Mouse (Mus musculus): ENCODE results near the gene Pdlim7. TPM values are rescaled to one million over a fixed set of nuclear protein-coding genes. Genes with fewer than 3 reads are reported as not detected.

The Pdlim7 gene
- polyA plus RNA-seq, 1 experiment: 78.9 TPM

DNA sequence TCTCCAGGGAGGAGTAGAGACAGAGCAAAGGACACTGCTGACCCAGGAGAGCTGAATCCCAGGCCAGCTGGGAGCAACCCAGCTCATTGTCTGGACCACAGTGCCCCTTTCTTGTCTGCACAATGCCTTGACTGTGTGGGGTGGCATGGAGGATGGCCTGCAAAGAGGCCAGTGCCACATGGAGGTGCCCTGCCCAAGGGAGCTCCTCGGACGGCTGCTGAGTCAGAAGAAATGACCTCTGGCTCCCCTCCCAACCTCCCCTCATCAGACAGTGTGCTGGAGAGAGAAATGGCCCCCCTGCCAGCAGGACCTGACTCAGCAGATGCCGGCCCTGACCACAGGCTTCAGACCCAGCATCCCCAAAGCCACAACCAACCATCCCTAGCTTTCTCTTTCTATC is 48.3 kb downstream of the Pdlim7 start:
- TF ChIP-seq GATA1 (IDR thresholded peaks at IDR 0.05; ENCODE audit: low read length): no peak

GRCm38 (mm10) chr13:55464027-55464884 is 49.2 kb downstream of the Pdlim7 start, which contains the start of gene Prr7:
TSS of gene Prr7 (plus strand) at chr13:55464267.
- no peak for TF ChIP-seq GATA1 (IDR thresholded peaks at IDR 0.05; ENCODE audit: low read length)

DNA sequence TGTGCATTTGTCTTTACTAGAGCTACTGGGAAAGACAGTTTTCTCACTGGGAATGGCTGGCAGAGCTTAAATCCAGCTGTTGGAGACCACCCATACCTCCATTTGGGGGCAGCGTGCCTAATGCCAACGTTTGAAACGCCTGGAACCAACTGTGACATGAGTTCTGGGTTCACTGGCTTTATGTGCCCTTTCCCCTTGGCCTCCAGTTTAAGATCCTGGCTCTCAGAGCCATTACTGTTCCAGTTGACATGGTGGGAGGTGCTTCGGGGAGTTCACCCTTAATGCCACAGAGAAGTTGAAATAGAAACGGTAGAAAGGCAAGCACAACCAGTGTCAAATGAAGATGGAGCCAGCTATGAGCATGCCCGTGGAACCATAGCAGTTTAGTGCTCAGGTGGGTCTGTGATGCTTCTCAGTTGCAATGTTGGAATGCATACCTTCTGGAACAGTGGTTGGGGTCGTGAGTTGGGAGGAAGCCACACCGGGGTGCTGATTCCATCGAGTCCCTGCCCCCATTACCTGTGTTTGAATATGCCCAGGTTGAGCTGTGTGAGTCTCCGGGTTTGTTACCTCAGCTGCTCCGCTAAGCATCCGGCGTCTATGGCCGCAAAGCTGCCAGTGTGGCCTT is 50.0 kb downstream of the Pdlim7 start:
- TF ChIP-seq GATA1 (IDR thresholded peaks at IDR 0.05; ENCODE audit: low read length): no peak

DNA sequence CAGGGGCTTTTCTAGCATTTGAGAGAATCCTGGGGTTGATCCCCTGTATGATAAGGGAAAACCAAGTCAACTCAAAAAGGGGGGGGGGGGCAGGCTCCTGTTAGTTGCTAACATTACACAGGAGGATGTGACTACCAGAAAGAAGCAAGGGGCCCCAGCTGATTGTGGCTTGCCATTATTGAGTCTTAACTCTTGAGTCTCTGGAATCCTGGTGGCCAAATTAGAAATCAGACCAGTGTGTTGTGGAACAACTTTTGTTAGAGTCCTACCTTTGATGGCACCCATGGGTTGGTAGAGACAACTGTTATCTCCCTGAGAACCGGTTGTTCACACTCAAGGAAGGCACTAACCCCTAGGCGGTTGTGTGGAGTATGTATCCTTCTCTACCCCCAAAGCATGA is 50.5 kb downstream of the Pdlim7 start:
- no peak for TF ChIP-seq GATA1 (IDR thresholded peaks at IDR 0.05; ENCODE audit: low read length)

- TF ChIP-seq GATA1 (IDR thresholded peaks at IDR 0.05; ENCODE audit: low read length): no peak
Measured at GRCm38 (mm10) chr13:55451785-55452549, 61.5 kb downstream of the Pdlim7 start.

DNA sequence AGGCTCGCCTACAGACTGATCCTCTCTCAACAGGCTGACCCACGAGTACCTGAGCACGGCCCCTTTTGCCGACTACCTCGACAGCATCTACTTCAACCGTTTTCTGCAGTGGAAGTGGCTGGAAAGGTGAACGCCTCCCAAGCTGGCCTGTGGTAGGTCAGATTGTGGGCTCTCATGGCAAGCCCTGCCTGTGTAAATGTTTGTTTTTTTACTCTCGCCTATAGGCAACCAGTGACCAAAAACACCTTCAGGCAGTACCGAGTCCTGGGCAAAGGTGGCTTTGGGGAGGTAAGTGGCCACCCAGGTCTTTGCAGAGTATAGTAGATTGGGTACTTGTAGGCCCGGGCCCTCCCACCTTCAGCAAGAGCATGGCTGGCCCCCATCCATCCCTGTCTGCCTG is 62.2 kb downstream of the Pdlim7 start:
- no peak for TF ChIP-seq GATA1 (IDR thresholded peaks at IDR 0.05; ENCODE audit: low read length)

- no peak for TF ChIP-seq GATA1 (IDR thresholded peaks at IDR 0.05; ENCODE audit: low read length)
Measured at GRCm38 (mm10) chr13:55450511-55450980, 62.9 kb downstream of the Pdlim7 start.

DNA sequence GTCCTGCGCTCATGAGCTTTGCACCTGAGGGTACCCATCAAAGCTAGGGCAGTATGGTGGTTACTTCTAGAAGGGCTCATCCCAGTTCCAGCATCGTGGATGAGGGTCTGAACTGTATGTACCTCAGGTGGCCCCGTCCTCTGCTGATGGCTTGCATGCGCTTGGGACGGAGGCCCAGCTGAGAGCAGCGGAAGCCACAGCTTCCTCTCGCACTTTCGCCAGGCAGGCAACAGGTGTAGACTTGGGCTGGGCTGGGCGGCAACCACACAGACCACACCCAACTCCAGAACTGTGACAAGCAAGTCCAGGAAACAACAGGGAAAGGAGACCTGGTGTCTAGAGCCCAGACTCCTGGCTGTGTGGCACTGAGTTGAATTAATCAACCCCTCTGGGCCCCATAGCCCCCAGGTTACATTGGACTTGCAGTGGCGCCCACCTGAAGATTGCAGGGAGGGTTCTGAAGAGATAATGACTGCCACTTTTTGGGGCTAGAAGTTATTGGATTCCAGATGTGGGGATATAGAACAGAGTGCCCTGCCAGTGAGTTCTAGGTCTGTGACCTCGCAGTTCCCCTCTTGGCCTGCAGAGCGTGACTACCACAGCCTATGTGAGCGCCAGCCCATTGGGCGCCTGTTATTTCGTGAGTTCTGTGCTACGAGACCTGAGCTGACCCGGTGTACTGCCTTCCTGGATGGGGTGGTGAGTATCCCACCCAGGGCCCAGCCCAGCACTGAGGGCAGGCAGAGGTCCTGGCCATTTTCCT is 63.6 kb downstream of the Pdlim7 start:
- TF ChIP-seq GATA1 (IDR thresholded peaks at IDR 0.05; ENCODE audit: low read length): no peak

DNA sequence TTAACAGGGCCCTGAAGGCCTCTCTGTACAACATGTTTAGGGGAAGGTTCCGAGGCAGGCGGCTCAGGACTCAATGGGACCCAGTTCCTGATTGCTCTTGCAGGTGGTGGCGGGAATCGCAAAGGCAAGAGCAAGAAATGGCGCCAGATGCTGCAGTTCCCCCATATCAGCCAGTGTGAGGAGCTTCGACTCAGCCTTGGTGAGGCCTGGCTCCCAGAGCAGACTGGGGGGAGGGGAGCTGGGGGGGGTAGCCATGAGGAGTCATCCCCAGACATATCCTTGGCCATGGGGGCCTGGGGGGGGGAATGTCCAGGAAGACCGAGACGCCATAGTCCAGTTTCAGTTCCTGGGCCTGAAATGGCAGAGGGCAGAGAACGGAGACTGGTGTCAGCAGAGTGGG is 64.3 kb downstream of the Pdlim7 start:
- TF ChIP-seq GATA1 (IDR thresholded peaks at IDR 0.05; ENCODE audit: low read length): no peak

DNA sequence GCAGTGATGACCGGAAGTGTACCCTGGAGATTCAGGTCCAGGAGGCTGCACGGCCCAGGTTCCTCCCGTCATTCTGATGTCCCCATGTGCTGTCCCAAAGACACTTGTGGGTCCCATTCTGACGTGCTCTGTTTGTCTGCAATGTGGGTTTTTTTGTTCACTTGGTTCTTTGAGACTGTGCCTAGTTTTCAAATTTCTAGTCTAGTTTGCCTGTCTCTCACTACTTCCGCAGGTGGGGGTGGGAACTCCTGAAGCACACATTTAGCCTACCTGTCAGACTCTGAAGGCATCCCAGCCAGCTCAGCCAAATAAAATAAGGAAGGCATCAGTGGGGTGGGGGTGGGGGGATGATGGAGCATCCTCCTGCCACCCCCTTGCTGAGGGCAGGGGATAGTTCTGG is 65.3 kb downstream of the Pdlim7 start:
- TF ChIP-seq GATA1 (IDR thresholded peaks at IDR 0.05; ENCODE audit: low read length): no peak

DNA sequence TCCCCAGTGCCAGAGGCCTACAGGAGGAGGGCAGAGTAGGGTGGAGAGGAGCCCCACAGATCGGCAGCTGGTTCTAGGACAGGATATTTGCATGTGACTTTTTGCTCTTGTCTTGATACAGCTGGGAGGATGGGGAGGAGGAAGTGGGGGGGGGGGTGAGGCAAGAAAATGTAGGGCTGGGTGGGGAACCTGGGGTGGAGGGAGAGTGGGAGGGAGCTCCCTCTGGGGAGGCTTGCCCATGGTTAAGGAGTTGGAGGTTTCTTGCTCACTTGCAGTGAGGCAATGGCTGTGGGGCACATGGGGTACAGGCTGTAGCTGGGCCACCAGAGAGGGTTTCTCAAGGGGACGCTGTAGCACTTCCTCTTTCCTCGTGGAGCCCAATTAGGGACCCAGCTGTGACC is 65.9 kb downstream of the Pdlim7 start:
- TF ChIP-seq GATA1 (IDR thresholded peaks at IDR 0.05; ENCODE audit: low read length): no peak

GRCm38 (mm10) chr13:55446483-55447105 is 66.9 kb downstream of the Pdlim7 start:
- peak; percentile 88 for TF ChIP-seq GATA1 (IDR thresholded peaks at IDR 0.05; ENCODE audit: low read length)

Other genes with a start within 250 kb of the Pdlim7 start
- 485 and 727 TPM in 2 replicates for gene Prelid1, start 193.2 kb downstream of the Pdlim7 start, polyA plus RNA-seq (2012)
- 107 and 132 TPM in 2 replicates for gene Rab24, start 191.7 kb downstream of the Pdlim7 start, polyA plus RNA-seq (2012)
- 10.1 and 10.8 TPM in 2 replicates for gene Mxd3, start 183.9 kb downstream of the Pdlim7 start, polyA plus RNA-seq (2012)
- gene Lman2, start 150.9 kb downstream of the Pdlim7 start, polyA plus RNA-seq (2012): 64.6 and 99.2 TPM in 2 replicates
- gene Rgs14, start 143.9 kb downstream of the Pdlim7 start, polyA plus RNA-seq (2012): 3.2 and 3.4 TPM in 2 replicates
- gene Slc34a1, start 115.5 kb downstream of the Pdlim7 start, polyA plus RNA-seq (2012): not detected in 2 replicates
- gene Pfn3, start 98.4 kb downstream of the Pdlim7 start, polyA plus RNA-seq (2012): not detected in 2 replicates
- gene F12, start 86.9 kb downstream of the Pdlim7 start, polyA plus RNA-seq (2012): not detected in 2 replicates
- gene Grk6, start 68.6 kb downstream of the Pdlim7 start, polyA plus RNA-seq (2012): 82.8 and 89.1 TPM in 2 replicates
- 4.6 and 6.8 TPM in 2 replicates for gene Prr7, start 49.4 kb downstream of the Pdlim7 start, polyA plus RNA-seq (2012)
- 0.03 TPM in 1 of 2 replicates, not detected in the other for gene Dbn1, start 25.6 kb downstream of the Pdlim7 start, polyA plus RNA-seq (2012)
- gene Dok3, start 15.6 kb upstream of the Pdlim7 start, polyA plus RNA-seq (2012): 1.1 and 1.3 TPM in 2 replicates
- gene Ddx41, start 23.0 kb upstream of the Pdlim7 start, polyA plus RNA-seq (2012): 82.6 and 88.1 TPM in 2 replicates
- 47.5 and 48.5 TPM in 2 replicates for gene Fam193b, start 57.4 kb upstream of the Pdlim7 start, polyA plus RNA-seq (2012)
- 180 and 194 TPM in 2 replicates for gene Tmed9, start 60.1 kb upstream of the Pdlim7 start, polyA plus RNA-seq (2012)
- gene B4galt7, start 86.2 kb upstream of the Pdlim7 start, polyA plus RNA-seq (2012): 21.0 and 22.2 TPM in 2 replicates
- 27.0 and 31.7 TPM in 2 replicates for gene Caml, start 109.3 kb upstream of the Pdlim7 start, polyA plus RNA-seq (2012)
- 40.6 and 42.0 TPM in 2 replicates for gene Ddx46, start 121.4 kb upstream of the Pdlim7 start, polyA plus RNA-seq (2012)
- gene B230219D22Rik, start 179.4 kb upstream of the Pdlim7 start, polyA plus RNA-seq (2012): 19.5 and 22.1 TPM in 2 replicates
- gene Txndc15, start 201.0 kb upstream of the Pdlim7 start, polyA plus RNA-seq (2012): 17.7 and 21.8 TPM in 2 replicates
- gene Pcbd2, start 213.7 kb upstream of the Pdlim7 start, polyA plus RNA-seq (2012): 44.8 and 62.5 TPM in 2 replicates

Data from G1E-ER4 (cell line).